Mouse (Mus musculus) embryonic stem cell, embryonic (primary cell): ENCODE data around the gene Ttll2.
"Not testable (repeated sequence)": the region's sequence is repeated elsewhere in the genome, so short reads cannot be mapped to it uniquely, and the experiment has no call there.

Experiments used
- CTCF ChIA-PET, 4 experiments: fragments of 300-600 bp in 2 of 4; fragments of 350-600 bp in 2 of 4; sonication (Branson Sonifier 250); formaldehyde crosslinking; loops; one replicate each; lab custom pipeline; 2022; ENCODE audit warnings: inconsistent platforms in 2 of 4; lab: Charles Lee
- POLR2A ChIA-PET, 4 experiments: fragments of 300-600 bp in 2 of 4; fragments of 350-600 bp in 2 of 4; sonication (Branson Sonifier 250); formaldehyde crosslinking; loops; one replicate each; lab custom pipeline; 2022; ENCODE audit warnings: antibody characterized with exemption in 4 of 4, inconsistent platforms in 1 of 4; lab: Charles Lee

Ttll2 gene

DNA sequence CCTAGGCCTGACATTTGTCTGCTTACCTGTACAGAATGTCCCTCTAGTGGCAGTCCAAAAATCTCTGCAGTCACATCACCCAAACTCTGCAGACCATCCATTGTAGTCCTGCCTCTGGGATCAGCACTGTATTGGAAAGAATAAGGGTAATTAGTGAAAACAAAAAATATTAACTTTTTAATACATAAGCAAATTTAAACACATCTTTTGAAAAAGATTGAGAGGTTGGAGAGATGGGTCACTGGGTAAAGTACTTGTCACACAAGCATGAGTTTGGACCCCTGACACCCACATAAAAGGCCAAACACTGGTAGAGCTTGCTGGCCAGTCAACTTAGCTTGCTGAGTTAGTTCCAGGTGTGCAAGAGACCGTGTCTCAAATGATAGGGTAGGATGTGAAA lies at the start of gene Ttll2:
Ttll2 (minus strand) TSS at position 101 of the 400 bp plus-strand sequence.
- CTCF ChIA-PET, POLR2A ChIA-PET: not testable (repeated sequence)

DNA sequence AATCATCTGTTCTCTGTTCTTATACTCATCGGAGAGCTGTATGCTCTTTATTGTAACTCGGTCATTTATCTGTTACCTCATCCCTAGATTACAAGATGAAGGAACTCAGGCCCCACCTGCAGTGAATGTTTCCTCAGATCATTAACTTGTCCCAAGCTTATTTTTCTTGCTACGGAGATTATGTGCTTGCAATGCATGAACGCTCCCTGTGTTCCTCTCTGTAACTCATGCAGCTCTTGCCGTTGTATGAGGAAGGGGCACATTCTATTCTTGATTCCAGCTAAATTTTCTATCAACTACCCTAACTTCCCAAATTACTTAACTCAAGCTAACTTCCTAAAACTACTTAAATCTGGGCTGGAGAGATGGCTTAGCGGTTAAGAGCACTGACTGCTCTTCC lies 47.3 kb upstream of the Ttll2 start:
- CTCF ChIA-PET, POLR2A ChIA-PET: not testable (repeated sequence)

DNA sequence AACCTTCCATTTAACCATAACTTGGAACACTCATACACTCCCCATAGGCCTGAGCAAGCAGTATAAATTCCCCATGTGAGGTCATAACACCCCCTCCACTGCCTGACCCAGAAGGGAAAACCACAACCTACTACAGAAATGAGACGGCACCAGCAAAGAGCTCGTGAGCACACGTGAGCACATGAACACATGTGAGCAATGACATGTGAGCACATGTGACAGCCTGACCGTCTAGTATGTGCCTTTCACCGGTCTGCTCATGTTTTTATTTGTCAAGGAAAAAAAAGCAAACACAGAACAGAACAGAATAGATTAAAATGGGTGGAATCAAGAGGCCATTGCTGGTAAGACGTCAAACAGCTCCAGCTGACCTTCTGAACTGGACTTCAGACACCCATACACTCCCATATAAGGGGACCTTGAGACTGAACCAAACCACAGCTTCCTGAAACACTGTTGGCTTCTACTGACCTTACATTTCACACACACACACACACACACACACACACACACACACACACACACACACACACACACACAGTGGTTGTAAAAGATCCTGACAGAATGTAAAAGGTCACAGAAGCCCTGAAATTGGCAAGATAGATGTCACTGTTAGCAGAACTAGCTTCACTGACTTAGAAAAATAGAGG lies 45.8 kb upstream of the Ttll2 start:
- CTCF ChIA-PET, POLR2A ChIA-PET: not testable (repeated sequence)

DNA sequence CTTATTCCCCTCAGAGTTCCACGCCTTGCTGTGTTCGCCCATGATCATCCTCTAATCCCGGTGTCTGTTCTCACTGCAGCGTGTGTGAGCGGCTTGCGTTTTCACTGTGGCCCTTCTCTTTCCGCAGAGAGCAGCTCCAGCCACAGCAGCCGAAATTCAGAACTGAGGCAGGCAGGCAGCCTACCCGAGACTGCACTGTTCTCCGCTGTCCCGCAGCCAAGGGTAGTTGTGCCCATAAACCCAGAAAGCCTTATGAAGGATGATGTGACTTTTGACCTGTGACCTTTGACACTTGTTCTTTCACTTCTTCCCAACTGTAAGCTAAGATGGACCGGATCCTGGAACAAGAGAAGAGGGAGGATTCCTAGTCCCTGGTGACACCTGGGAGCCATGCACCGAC lies 44.6 kb upstream of the Ttll2 start:
- POLR2A ChIA-PET, CTCF ChIA-PET: not testable (repeated sequence)

DNA sequence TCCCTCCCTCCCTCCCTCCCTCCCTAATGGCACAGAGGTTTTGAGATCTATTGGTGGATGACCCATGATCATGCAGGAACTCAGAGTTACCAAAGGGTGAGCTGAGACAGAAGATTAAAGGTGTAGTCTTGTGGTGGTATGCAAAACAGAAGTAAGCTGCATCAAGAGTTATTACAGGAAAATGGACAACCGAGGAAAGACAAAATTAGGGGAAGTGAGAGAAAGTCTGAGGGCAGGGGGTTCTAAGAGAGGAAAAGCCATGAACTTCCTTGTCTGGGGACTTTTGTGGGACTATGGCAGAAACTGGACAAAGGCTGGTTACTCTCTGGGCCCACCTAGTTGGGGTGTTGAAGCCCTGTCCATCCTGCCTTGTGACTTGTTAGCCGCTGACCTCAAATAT lies 43.8 kb upstream of the Ttll2 start:
- POLR2A ChIA-PET, CTCF ChIA-PET: not testable (repeated sequence)

DNA sequence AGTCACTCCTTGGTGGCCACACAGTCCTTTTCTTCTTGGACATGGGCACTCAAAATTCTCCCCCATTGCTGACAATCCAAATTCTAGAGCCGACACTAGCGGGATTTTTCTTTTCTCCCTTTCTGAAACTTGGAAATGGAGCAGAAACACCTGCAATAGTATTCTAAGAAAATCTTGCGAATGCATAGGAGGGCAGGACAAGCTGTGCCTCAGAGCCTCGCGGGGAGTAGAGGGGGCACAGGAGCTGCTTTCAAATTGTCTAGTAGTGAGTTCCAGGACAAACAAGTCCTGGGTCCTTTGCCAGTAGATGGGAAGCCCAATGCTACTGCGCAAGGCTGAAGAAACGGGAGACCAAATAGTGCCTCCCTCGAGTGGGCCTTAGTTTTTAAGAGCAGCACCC lies 43.2 kb upstream of the Ttll2 start:
- CTCF ChIA-PET, POLR2A ChIA-PET: not testable (repeated sequence)

DNA sequence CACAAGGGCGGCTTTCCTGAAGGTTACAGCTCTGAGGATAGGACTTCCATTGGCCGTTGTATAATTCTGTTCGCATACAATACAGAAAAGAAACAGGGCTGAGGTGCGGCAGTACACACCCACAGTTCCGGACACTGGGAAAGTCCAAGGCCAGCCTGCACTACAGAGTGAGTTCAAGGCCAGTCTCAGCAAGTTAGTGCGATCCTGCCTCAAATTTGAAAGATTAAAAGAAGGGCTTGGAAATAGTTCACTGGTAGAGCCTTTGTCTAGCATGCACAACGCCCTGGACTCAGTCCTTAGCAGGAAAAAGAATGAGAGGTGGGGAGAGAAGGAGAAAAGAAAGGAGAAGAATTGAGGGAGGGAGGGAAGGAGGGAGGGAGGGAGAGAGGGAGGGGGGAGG lies 42.6 kb upstream of the Ttll2 start:
- POLR2A ChIA-PET, CTCF ChIA-PET: not testable (repeated sequence)

DNA sequence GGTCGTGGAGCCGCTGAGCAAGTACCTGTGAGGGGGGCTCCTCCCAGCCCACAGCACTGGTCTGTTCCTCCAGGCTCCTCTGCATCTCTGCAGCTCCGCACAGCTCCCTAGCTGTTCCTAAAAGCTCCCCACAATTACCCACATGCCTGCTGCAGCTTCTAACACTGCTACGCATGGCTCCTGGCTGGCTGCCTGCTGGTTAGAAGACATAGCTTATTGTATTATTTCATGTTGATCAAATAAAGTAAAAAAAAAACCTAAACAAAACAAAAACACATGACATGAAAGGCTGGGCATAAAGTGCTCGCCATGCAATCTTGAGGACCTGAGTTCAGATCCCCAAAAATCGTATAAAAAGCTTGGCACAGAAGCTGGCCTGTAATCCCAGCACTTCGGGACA lies 37.4 kb upstream of the Ttll2 start:
- POLR2A ChIA-PET, CTCF ChIA-PET: not testable (repeated sequence)

DNA sequence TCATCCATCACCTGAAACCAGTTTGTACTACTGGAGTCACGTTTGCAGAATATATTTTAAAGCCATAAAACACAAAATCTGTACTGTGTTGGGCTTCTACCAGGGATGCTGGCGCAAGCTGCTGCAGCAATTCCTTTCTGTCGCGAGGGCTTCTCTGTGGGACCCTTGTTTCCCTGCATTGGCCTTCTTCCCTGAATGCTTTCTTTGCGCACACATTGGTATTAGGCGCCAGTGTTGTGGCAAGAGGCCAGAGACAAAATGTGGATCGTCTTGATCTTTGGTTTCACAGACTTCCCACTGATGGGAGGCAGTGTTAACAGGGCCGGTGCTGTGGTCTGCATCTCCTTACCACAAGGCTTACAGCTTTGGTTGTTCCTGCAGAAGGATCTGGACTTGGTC lies 36.5 kb upstream of the Ttll2 start:
- CTCF ChIA-PET, POLR2A ChIA-PET: not testable (repeated sequence)

DNA sequence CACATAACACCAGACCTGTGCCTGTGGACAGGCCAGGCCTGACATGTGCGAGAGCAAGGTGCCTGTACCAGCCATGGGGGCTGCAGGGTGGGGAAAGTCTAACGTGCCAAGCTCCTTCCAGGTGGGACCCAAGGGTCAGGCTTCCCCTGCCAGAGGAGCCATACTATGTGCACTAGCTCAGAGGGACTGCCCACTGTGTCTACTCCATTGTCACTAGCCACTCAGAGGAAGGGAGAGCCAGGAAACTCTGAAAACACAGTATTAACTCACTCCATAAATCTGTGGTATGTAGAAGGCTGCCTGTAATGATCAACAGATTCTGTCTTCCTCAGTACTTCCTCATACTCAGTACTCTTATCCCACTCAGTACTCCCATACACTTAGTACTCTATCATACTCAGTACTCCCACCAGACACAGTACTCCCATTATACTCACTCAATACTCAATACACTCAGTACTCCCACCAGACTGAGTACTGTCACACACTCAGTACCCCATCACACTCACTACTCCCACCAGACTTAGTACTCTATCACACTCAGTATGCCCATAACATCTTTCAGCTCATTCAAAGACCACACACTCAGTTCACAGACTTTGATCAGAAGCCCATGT lies 36.0 kb upstream of the Ttll2 start:
- POLR2A ChIA-PET, CTCF ChIA-PET: not testable (repeated sequence)

DNA sequence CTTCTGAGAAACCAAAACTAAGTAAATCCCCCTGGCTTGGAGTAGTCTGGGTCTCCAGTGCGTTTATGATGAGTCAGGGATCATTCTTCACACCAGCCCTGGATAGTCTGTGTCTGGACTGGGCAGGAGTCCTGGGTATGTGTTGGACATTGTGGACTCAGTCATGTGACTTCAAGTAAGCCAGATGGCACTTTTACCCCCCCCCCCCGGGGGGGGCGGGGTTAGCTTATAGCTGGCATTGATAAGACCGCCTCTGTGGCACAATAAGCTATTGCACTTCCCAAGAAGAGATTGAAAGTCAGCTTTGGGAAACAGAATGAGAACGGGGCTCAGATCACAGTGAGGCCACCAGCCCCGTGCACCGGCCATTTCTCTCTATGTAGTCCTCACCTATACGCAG lies 33.5 kb upstream of the Ttll2 start:
- CTCF ChIA-PET, POLR2A ChIA-PET: not testable (repeated sequence)

DNA sequence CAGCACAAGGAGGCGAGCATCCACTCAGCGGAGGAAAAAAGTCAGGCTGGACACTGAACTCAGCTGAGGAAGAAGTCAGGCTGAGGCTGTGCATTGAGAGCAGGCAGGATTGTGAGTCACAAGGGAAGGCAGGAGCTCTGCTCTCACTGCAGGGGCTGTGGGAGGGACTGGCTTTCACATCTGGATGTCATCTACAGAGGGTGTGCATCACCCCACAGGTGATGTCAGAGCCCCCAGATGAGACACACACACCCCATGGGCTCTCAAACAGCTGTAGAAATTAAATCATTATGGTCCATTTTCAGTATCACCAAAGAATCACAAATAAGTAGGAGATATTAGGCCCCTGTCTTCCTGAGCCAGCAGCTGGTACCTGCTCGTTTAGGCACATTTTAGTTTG lies 32.9 kb upstream of the Ttll2 start, which contains the start of gene Unc93a2:
Unc93a2 (minus strand) TSS at position 101 of the 400 bp plus-strand sequence.
- CTCF ChIA-PET, POLR2A ChIA-PET: not testable (repeated sequence)

DNA sequence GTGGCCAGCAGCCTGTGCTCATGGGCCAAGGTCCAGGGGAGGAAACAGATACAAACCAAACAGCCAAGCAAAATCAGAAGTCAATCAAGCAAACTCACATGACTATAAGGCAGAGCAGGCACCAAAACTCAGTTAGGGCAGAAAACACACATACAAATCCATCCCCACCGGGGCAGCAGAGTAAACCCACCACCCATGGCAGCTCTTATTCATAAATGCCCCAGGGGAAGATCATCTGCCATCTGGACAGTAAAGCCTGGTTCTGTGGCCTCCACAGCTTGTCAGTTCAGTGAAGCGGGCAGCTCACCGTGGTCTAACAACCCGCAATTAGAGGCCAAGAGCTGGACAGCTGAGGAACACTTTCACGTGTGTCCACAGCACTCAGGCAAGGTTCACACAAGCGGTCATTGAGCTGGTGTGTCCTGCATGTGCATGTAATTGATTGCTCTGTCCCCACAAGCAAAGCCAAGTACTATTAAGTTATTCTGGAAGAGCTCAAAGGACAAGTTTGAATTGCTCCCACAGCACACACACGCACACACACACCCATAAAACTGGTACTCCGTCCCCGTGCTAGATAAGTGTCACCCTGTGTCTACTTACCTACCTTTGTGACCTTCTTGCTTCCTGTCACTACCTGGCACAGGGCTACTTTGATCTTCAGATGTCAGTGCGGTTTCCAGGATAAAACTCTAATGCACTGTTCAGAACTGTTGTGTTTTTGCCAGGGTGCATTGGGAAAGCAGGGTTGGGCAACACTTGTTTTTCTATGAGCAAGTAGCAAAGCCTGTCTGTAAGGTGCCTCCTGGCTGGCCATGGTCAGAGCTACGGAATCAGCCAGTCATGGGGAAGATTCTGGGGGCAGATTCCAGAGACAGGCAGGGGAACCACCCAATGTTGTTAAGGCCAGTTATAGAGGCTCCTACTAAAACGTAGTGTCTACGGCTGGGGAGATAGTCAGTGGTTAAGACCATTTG lies 31.0 kb upstream of the Ttll2 start:
- CTCF ChIA-PET, POLR2A ChIA-PET: not testable (repeated sequence)

DNA sequence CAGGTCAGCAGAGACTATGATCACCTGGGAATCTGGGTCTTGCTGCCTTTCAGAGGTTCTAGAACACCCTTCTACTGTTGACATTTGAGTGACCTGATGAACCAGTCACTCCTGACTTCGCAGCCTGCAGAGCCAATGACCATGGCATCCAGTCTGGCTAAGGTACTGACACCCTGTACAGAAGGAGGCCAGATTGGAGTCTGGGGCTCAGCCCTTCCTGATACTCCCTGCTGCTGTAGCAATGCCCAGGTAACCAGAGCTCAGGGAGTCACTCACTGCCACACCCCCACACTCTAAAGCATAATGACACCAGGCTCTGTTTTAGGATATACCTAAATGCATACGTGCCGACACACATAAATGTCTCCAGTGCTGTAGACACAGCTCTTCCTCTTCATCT lies 30.2 kb upstream of the Ttll2 start:
- CTCF ChIA-PET, POLR2A ChIA-PET: not testable (repeated sequence)

DNA sequence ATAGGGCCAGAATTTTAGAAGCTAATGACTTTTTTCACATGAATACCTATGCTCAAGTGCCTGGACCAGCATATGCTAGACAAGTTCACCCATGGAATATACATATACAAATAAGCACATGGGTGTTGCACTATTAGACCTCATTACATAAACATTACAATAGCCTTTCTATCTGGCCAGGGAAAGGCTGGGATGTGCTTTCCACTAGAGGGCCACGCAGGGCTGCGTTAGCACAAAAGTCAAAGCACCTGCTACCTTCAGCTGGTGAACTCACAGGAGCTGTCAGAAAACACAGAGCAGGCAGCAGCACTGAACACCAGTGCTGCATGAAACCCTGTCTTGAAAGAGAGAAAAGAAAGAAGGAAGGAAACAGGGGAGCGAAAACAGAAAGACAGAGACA lies 25.4 kb upstream of the Ttll2 start:
- CTCF ChIA-PET, POLR2A ChIA-PET: not testable (repeated sequence)

DNA sequence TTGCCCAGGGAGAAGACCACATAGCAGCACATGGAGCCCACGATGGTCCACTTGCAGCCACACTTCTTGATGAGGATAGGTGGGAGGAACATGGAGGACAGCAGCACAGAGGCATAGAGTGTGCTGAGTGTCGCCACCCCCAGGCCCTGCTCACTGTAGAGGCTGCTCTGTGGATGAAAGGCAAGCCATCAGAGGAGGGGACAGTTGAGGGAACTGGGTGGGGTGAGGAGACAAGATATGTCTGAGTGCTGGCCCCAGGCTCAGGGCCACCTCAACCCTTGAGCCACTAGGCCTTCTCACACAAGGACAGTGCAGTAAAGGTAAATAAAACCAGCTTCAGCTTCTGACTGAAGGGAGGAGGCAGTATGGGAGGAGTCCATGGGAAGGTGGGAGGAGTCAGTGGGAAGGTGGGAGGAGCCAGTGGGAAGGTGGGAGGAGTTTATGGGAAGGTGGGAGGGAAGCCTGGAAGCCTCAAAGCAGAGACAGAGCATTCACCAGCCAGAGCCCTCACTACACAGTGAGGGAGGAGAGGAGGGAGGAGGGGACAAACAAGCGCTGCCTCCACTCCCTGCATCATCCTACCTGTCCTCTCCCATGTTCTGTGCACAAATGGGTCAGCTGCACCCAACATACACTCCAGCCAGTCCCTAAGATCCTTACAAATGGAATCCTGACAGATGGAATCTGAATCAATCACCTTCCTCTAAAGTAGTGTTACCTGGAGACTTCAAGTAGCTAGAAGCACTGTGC lies 24.6 kb upstream of the Ttll2 start:
- CTCF ChIA-PET, POLR2A ChIA-PET: not testable (repeated sequence)

DNA sequence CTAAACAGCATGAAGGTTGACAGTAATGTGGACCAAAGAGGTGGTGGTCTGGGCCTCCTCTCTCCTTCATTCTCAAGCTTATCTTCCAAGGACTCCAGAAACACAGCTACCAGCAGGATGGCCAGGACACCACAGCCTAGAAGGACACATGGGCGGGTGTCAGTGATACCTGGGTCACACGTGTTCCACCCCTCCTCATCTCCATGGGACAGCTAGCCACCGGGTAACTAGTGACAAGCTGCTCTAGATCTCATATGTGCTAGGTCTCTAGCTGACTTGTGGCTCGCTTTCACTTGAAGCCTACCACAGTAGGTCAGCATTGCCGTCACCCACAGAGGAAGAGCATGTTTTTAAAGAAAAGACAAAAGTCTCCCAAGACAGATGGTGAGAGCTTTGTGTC lies 19.4 kb upstream of the Ttll2 start, which contains the start of gene Gm49630:
Gm49630 (minus strand) TSS at position 101 of the 400 bp plus-strand sequence.
- CTCF ChIA-PET = not testable (repeated sequence)

DNA sequence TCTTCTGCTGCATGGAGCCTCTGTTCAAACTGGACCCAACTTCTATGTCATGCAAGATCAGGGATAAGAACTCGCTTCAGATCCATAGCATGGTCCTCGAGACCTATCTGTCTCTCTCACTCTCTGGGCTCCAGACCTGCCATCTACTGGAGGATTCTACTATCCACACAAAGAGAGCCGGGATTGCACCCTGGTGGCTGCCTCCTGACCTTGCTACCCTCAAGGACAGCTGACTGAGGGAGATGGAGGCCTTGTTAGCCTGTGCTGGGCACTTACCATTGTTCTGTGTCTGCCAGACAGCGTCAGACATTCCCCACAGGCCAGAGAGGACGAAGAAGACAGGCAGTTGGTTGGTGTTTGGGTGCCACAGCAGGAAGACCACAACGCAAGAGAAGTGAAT lies 16.9 kb upstream of the Ttll2 start:
- CTCF ChIA-PET, POLR2A ChIA-PET: not testable (repeated sequence)

More for the DNA sequence above, 19.4 kb upstream of the Ttll2 start, which contains the start of gene Gm49630:
- POLR2A ChIA-PET = not testable (repeated sequence)

DNA sequence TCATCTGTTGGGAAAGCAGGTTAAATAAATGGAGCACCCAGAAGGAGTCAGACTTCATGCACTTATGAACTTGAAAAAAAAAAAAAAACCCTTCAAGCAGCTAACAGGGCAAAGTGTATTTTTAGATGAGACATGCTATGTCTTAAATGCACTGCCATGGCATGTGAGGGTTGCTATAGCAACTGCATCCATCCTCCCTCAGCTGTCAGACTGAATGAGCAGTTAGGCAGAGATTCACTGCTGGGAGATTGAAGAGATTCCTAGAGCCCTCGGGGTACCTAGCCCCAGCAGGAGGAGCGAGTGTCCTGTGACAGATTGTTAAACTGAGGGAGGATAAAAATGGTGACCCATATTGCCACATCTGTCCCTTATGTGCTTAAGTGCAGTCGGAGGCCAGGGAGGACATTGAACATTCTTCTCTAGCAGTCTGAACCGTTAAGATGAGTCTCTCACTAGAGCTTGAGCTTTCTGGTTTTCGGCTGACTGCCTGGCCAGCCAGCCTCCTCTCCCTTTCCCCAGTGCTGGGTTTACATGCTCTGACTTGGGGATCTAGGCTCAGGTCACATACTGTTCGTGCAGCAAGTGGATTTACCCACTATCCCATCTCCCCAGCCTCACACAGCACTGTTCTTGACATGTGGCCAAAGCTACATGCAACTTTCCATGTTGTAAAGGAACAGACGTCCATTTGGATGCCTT lies 14.3 kb upstream of the Ttll2 start:
- POLR2A ChIA-PET, CTCF ChIA-PET: not testable (repeated sequence)
